Mouse (Mus musculus): ENCODE results near the gene Daam2.

GRCm38 (mm10) chr17:49519576-49520247, 44.4 kb downstream of the Daam2 start:
- TF ChIP-seq POLR2A (IDR thresholded peaks at IDR 0.05; ENCODE audit: borderline replicate concordance, extremely low read depth, low read depth, low read length) (no peak), CTCF (IDR thresholded peaks at IDR 0.05; ENCODE audit: insufficient read depth, low read length) (no peak)
